Mouse (Mus musculus) kidney, postnatal 0 days (tissue): ENCODE measurements around the gene Cbx2. TPM values are rescaled to one million over a fixed set of nuclear protein-coding genes. Genes with fewer than 3 reads are reported as not detected.

Source experiments
- ATAC-seq: fragments of 200-750 bp; cut with Nextera tagmentation; replicated peaks from 2 replicates; pipeline ENCODE4 v1.8.0; 2017; ENCODE audit warnings: low read depth, moderate number of reproducible peaks, moderate TSS enrichment, moderate library complexity; ENCODE audit not compliant: low FRiP score
- DNase-seq: peaks from one replicate; pipeline ENCODE4 v3.0.0-alpha.2; 2016; ENCODE audit warnings: low spot score
- H3K27ac ChIP-seq: fragments of 300-500 bp; sonication (generic); 2 replicates; pipeline ENCODE4 v1.5.1; 2014; ENCODE audit warnings: mild to moderate bottlenecking
- H3K27me3 ChIP-seq: fragments of 300-500 bp; sonication (generic); 2 replicates; pipeline ENCODE4 v1.6.1; 2014; ENCODE audit warnings: low read length, mixed read lengths; ENCODE audit not compliant: insufficient read depth
- H3K36me3 ChIP-seq: fragments of 300-500 bp; sonication (generic); 2 replicates; pipeline ENCODE4 v1.6.1; 2014; ENCODE audit warnings: low read length, mixed read lengths; ENCODE audit not compliant: insufficient read depth
- H3K4me1 ChIP-seq: fragments of 300-500 bp; sonication (generic); replicated peaks from 2 replicates; pipeline ENCODE4 v1.6.1; 2014; ENCODE audit warnings: antibody characterized with exemption, low read length, mixed read lengths; ENCODE audit not compliant: insufficient read depth
- H3K4me2 ChIP-seq: fragments of 300-500 bp; sonication (generic); 2 replicates; pipeline ENCODE4 v1.6.1; 2014; ENCODE audit warnings: mild to moderate bottlenecking, low read length, moderate library complexity, mixed read lengths
- H3K4me3 ChIP-seq: fragments of 300-500 bp; sonication (generic); replicated peaks from 2 replicates; pipeline ENCODE4 v1.5.1; 2014; ENCODE audit warnings: low read depth, low read length
- H3K9ac ChIP-seq: fragments of 300-500 bp; sonication (generic); 2 replicates; pipeline ENCODE4 v1.6.1; 2014; ENCODE audit warnings: low read depth, low read length
- H3K9me3 ChIP-seq: fragments of 300-500 bp; sonication (generic); replicated peaks from 2 replicates; pipeline ENCODE4 v1.6.1; 2016; ENCODE audit warnings: low read length, inconsistent platforms, mixed read lengths
- CTCF ChIP-seq: IDR thresholded peaks from 2 replicates; pipeline ENCODE4 v1.5.1; 2016; ENCODE audit warnings: antibody characterized with exemption, low read depth, mild to moderate bottlenecking, moderate library complexity
- WGBS: fragments of 180-500 bp; shearing (Covaris S2); extraction: QIAGEN DNeasy Blood & Tissue Kit; methylation state at CpG from one replicate; pipeline ENCODE4 v1.1.7; 2014; 5-methylcytosine and 5-hydroxymethylcytosine counted together
- polyA plus RNA-seq: library from polyadenylated mRNA; unstranded; fragments of >200 nt; fragmentation: Nextera tagmentation; extraction: Ambion mirVana; gene quantifications from 2 replicates; pipeline ENCODE4 v1.2.1, GENCODE M21; 2015

Gene Cbx2
- polyA plus RNA-seq, 1 experiment from 2014 or later, result 16.7 TPM

GRCm38 (mm10) chr11:118998540-118999265 is 24.1 kb upstream of the Cbx2 start:
- Histone ChIP-seq H3K27ac (no peak overlapping the region), H3K4me2 (peak overlapping the region; percentile 28), H3K4me1 (0 out of 2 replicates have a peak, but pooled peaks cover 4% of the 10 kb centered on the region), H3K4me3 (no peak overlapping the region), H3K27me3 (peaks cover 14% of the 10 kb centered on the region), H3K9ac (no peak overlapping the region), H3K36me3 (no peaks in the 10 kb centered on the region), H3K9me3 (no peaks in the 10 kb centered on the region)
- WGBS, result 8% methylated on average over 30 of the region's 30 CpGs
- ATAC-seq, result no peak; the same call in 1 of the 2 replicates
- peak; percentile 92 for TF ChIP-seq CTCF
- peak; percentile 87 for DNase-seq

DNA sequence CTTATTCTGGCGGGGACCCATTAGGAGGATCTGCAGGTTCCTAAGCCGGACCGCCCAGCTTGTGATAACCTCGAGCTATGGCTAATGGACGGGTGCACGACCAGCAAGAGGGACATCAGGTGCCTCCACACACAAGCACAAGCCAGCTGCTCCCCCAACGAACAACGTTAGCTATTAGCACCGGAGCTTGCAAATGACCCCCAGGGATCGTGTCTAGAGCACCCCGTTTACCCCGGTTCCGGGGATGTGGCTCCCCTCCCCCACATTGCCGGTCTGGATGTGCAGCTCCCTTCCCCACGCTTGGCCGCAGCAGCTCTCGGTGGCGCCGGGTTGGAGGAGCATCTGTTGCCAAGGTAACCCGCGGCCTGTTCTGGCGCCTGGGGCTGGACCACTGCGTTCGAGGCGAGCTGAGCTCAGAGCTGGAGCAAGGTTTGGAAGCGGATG is 23.4 kb upstream of the Cbx2 start:
- no peak for TF ChIP-seq CTCF
- Histone ChIP-seq H3K9me3 (no peaks in the 10 kb centered on the region), H3K27me3 (peaks cover 14% of the 10 kb centered on the region), H3K36me3 (no peaks in the 10 kb centered on the region), H3K4me3 (no peak overlapping the region), H3K27ac (no peak overlapping the region), H3K4me2 (no peak overlapping the region), H3K4me1 (0 out of 2 replicates have a peak, but pooled peaks cover 4% of the 10 kb centered on the region), H3K9ac (no peak overlapping the region)
- WGBS, result 3% methylated on average over 26 of the region's 26 CpGs
- ATAC-seq (no peak), DNase-seq (peak; percentile 10)

DNA sequence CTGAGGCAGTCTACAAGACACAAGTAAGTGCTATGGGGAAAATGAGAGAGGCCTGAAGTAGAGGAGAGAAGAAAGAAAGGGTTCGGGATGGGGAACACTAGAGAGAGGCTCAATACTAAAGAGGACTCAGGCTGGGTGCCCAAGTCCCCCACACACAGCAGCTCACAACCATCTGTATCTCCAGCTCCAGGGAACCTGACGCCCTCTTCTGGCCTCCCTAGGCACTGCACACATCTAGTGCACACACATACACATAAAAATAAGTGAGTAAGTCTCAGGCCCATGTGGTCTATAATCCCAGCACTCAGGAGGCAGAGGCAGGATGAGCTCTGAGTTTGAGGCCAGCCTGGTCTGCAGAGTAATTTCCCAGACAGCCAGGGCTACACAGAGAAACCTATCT is 21.9 kb upstream of the Cbx2 start:
- WGBS, result 73% methylated on average over 2 of the region's 2 CpGs
- no peak overlapping the region for H3K9ac ChIP-seq
- no peaks in the 10 kb centered on the region for H3K36me3 ChIP-seq
- no peak overlapping the region for H3K4me3 ChIP-seq
- H3K27me3 ChIP-seq, result peaks cover 14% of the 10 kb centered on the region
- no peak overlapping the region for H3K4me2 ChIP-seq
- no peak overlapping the region for H3K27ac ChIP-seq
- no peak for DNase-seq
- H3K9me3 ChIP-seq, result no peaks in the 10 kb centered on the region
- TF ChIP-seq CTCF, result no peak
- no peak for ATAC-seq
- 0 out of 2 replicates have a peak, but pooled peaks cover 4% of the 10 kb centered on the region for H3K4me1 ChIP-seq

DNA sequence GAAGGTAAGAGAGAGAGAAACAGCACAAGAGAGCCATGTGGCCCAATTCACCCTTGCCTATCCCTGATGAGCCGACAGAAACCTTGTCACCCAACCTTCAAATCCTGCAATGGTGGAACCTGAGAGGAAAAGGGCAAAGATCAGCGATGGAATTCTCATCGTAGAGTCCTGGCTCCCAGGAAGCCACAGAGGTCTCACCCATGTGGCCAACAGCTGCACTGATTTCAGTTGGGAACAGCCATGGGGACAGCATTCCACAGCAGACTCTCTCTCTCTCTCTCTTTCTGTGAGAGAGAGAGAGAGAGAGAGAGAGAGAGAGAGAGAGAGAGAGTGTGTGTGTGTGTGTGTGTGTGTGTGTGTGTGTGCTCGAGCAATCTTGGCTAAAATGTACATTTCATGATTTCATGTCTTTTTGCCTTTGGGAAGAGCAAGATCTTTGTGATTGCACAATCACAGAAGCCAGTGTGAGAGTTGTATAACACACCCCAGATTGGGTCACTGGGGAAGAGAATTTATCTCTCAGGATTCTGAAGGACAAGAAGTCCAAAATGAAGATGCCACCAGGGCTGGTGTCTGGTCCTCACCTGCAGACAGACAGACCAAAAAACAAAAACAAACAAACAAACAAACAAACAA is 21.2 kb upstream of the Cbx2 start:
- Histone ChIP-seq H3K27me3 (peaks cover 14% of the 10 kb centered on the region), H3K9me3 (no peaks in the 10 kb centered on the region), H3K27ac (no peak overlapping the region), H3K4me1 (0 out of 2 replicates have a peak, but pooled peaks cover 4% of the 10 kb centered on the region), H3K36me3 (no peaks in the 10 kb centered on the region), H3K9ac (no peak overlapping the region), H3K4me2 (no peak overlapping the region), H3K4me3 (no peak overlapping the region)
- no peak for TF ChIP-seq CTCF
- 65% methylated on average over 4 of the region's 4 CpGs for WGBS
- DNase-seq (no peak), ATAC-seq (no peak)

- no peak for DNase-seq
- ATAC-seq, result no peak
- Histone ChIP-seq H3K4me3 (no peak overlapping the region), H3K9ac (no peak overlapping the region), H3K9me3 (no peaks in the 10 kb centered on the region), H3K4me2 (no peak overlapping the region), H3K27ac (no peak overlapping the region), H3K4me1 (no peaks in the 10 kb centered on the region), H3K27me3 (no peaks in the 10 kb centered on the region), H3K36me3 (no peaks in the 10 kb centered on the region)
- 86% methylated on average over 10 of the region's 10 CpGs for WGBS
- TF ChIP-seq CTCF, result no peak
Measured at GRCm38 (mm10) chr11:119005547-119006275, 17.1 kb upstream of the Cbx2 start.

GRCm38 (mm10) chr11:119006462-119006861 is 16.3 kb upstream of the Cbx2 start:
- Histone ChIP-seq H3K9me3 (no peaks in the 10 kb centered on the region), H3K4me1 (no peaks in the 10 kb centered on the region), H3K4me2 (no peak overlapping the region), H3K27me3 (no peaks in the 10 kb centered on the region), H3K36me3 (no peaks in the 10 kb centered on the region), H3K4me3 (no peak overlapping the region), H3K9ac (no peak overlapping the region), H3K27ac (no peak overlapping the region)
- TF ChIP-seq CTCF, result 0 out of 2 replicates have a peak, but pooled peaks have one; percentile 10
- WGBS, result 73% methylated on average over 3 of the region's 3 CpGs
- no peak for ATAC-seq
- no peak for DNase-seq
